Mouse (Mus musculus) midbrain, embryonic 15.5 days (tissue): ENCODE measurements around the gene Timd2. TPM values are rescaled to one million over a fixed set of nuclear protein-coding genes. Genes with fewer than 3 reads are reported as not detected.
"Not testable (repeated sequence)": the region's sequence is repeated elsewhere in the genome, so short reads cannot be mapped to it uniquely, and the experiment has no call there.

Source experiments
- ATAC-seq: fragments of 200-750 bp; cut with Nextera tagmentation; replicated peaks from 2 replicates; pipeline ENCODE4 v1.8.0; 2017; ENCODE audit warnings: moderate TSS enrichment
- H3K27ac ChIP-seq: fragments of 300-500 bp; sonication (generic); 2 replicates; pipeline ENCODE4 v1.5.1; 2015; ENCODE audit warnings: mild to moderate bottlenecking, inconsistent platforms
- H3K27me3 ChIP-seq: fragments of 300-500 bp; sonication (generic); replicated peaks from 2 replicates; pipeline ENCODE4 v1.6.1; 2015; ENCODE audit warnings: inconsistent platforms
- H3K36me3 ChIP-seq: fragments of 300-500 bp; sonication (generic); replicated peaks from 2 replicates; pipeline ENCODE4 v1.6.1; 2015; ENCODE audit warnings: inconsistent platforms
- H3K4me1 ChIP-seq: fragments of 300-500 bp; sonication (generic); 2 replicates; pipeline ENCODE4 v1.6.1; 2015; ENCODE audit warnings: inconsistent platforms
- H3K4me2 ChIP-seq: fragments of 300-500 bp; sonication (generic); 2 replicates; pipeline ENCODE4 v1.6.1; 2015; ENCODE audit warnings: inconsistent platforms, mild to moderate bottlenecking, moderate library complexity
- H3K4me3 ChIP-seq: fragments of 300-500 bp; sonication (generic); 2 replicates; pipeline ENCODE4 v1.5.1; 2015; ENCODE audit warnings: mild to moderate bottlenecking, inconsistent platforms
- H3K9ac ChIP-seq: fragments of 300-500 bp; sonication (generic); 2 replicates; pipeline ENCODE4 v1.6.1; 2015; ENCODE audit warnings: mild to moderate bottlenecking, inconsistent platforms
- H3K9me3 ChIP-seq: fragments of 300-500 bp; sonication (generic); 2 replicates; pipeline ENCODE4 v1.6.1; 2016; ENCODE audit warnings: inconsistent platforms
- WGBS: fragments of 180-500 bp; shearing (Covaris S2); methylation state at CpG from one replicate; pipeline ENCODE4 v1.1.7; 2015; ENCODE audit warnings: mixed read lengths; 5-methylcytosine and 5-hydroxymethylcytosine counted together
- polyA plus RNA-seq: library from polyadenylated mRNA; unstranded; fragments of >200 nt; fragmentation: Nextera tagmentation; extraction: Ambion mirVana; gene quantifications from 2 replicates; pipeline ENCODE4 v1.2.1, GENCODE M21; 2015

Timd2 gene
- 0.20 and 0.26 TPM in 2 replicates for polyA plus RNA-seq

DNA sequence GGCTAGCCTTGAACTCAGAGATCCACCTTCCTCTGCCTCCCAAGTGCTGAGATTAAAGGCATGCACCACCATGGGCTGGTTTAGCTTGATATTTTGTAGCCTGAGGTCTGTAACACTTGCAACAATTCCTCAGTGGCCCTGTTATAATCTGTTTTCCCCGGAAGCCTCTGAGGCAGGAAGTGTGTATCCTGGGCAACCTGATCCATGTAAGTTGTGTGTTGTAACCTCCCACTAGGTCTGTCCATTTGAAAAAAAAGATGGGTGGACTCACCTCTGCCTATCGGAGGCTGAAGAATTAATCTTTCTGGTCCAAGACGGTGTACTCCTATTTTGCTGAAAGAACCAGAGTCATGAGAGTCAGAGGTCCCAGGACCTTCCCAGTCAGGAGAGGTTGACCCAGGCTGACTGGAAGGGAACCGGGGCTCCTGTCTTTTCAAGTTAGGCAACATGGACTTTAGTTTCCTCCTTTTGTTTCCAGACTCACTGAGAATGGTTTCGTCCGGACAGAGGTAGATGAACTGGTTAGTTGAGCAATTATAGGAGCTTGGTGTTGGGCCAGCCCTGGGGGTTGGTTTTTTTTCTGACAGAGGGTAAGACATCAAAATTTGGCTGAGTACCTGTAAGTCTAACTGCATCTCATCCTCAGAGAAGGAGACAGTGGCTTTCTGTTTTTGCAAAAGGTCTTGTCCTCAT is at the start of gene Timd2:
Gene Timd2, minus strand, starts transcription at position 398 of the 693 bp plus-strand sequence.
- no peaks in the 10 kb centered on the region for H3K27me3 ChIP-seq
- no peaks in the 10 kb centered on the region for H3K9me3 ChIP-seq
- H3K27ac ChIP-seq = no peak within 1 kb of the TSS
- 81% methylated on average over 6 of the region's 6 CpGs for WGBS
- no peaks in the 10 kb centered on the region for H3K4me1 ChIP-seq
- ATAC-seq = no peak
- no peaks in the 10 kb centered on the region for H3K36me3 ChIP-seq
- no peak within 1 kb of the TSS for H3K9ac ChIP-seq
- no peak within 1 kb of the TSS for H3K4me3 ChIP-seq
- no peak within 1 kb of the TSS for H3K4me2 ChIP-seq

DNA sequence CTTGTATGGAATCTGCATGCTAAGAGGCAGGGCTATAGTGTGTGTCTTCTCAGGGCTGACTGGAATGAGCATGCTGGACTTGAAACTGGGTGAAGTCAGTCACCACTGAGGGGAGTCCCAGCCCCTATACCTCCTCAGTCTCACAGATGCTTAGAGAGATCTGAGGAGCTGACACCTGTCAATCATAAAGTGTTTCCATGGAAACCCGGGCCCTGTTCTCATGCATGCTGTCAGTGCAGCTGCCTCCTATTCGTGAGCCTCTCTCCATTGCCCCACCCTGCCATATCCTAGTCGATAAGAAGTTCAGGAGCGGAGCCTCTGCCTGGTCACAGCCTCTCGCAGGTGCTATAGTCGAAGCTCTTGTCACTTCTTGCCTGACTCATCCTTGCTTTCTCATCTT is 48.9 kb upstream of the Timd2 start:
- 86% methylated on average over 6 of the region's 6 CpGs for WGBS
- H3K9ac ChIP-seq, H3K9me3 ChIP-seq, H3K36me3 ChIP-seq, ATAC-seq, H3K4me1 ChIP-seq, H3K27me3 ChIP-seq, H3K4me3 ChIP-seq, H3K4me2 ChIP-seq, H3K27ac ChIP-seq: not testable (repeated sequence)

DNA sequence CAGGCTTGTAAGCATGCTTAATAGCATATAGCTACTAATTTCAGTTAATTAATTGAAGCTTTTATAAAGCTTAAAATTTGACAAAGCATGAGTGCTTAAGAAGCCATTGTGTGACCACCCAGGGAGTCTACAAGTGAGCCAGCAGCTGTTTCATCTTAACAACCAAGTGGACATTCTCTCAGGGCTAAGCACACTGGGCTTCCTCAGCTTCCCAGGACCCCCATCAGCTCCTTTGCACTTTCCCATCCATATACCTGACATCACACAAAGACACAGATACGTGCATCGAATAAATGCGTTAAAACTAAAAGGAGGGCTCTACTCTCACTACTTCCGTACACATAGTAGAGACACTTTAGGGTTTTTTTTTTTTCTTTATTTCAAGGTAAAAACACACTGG is 47.8 kb upstream of the Timd2 start:
- Histone ChIP-seq H3K27ac (no peak overlapping the region), H3K36me3 (no peaks in the 10 kb centered on the region), H3K4me2 (no peak overlapping the region), H3K9ac (no peak overlapping the region), H3K9me3 (no peaks in the 10 kb centered on the region), H3K4me3 (no peak overlapping the region), H3K27me3 (no peaks in the 10 kb centered on the region), H3K4me1 (no peaks in the 10 kb centered on the region)
- WGBS = 70% methylated on average over 4 of the region's 4 CpGs
- ATAC-seq = no peak

DNA sequence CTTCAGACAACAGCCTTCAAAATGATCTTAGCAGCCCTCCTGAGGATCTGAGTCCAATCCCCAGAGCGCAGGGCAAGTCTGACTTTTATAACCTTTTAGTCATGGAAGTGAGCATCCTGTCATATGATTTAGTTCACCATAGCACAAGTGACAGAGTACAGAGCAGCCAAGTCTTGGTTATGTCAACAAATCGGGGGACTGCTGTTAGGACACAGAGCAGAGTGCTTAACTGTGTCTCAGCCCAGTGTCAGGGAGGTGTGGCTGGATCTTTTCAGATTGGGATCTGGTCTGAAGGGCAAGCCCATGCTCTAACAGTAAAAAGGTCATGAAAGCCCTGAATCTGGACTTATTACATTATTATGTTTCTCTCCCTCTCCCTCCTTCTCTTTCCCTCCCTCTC is 46.8 kb upstream of the Timd2 start:
- Histone ChIP-seq H3K9me3 (no peaks in the 10 kb centered on the region), H3K4me1 (no peaks in the 10 kb centered on the region)
- 66% methylated on average over 2 of the region's 2 CpGs for WGBS

DNA sequence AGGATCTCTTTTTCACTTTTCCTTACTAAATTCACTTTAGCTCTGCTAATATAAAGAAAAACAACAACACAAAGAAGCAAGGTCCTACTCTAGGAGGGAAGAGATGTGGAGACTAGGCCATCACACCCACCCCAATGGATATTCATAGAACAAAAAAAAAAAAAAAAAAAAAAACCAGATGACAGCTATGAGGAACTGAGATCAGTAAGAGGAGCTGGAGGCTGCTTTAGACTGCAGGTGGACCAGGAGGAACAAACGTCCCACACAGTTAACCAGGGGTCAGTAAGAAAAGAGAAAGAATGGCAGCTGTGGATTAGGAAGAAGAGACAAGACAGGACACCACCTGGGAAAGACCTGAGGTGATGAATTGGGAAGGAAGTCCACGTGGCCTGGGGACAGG is 41.1 kb upstream of the Timd2 start:
- WGBS = 60% methylated on average over 2 of the region's 2 CpGs
- no peak for ATAC-seq
- Histone ChIP-seq H3K4me2 (no peak overlapping the region), H3K27ac (no peak overlapping the region), H3K4me3 (no peak overlapping the region), H3K27me3 (no peaks in the 10 kb centered on the region), H3K4me1 (no peaks in the 10 kb centered on the region), H3K9ac (no peak overlapping the region), H3K36me3 (no peaks in the 10 kb centered on the region), H3K9me3 (no peaks in the 10 kb centered on the region)

More for the DNA sequence above, 46.8 kb upstream of the Timd2 start:
- Histone ChIP-seq H3K27me3 (no peaks in the 10 kb centered on the region), H3K9ac (no peak overlapping the region), H3K4me3 (no peak overlapping the region), H3K36me3 (no peaks in the 10 kb centered on the region), H3K4me2 (no peak overlapping the region), H3K27ac (no peak overlapping the region)
- no peak for ATAC-seq

DNA sequence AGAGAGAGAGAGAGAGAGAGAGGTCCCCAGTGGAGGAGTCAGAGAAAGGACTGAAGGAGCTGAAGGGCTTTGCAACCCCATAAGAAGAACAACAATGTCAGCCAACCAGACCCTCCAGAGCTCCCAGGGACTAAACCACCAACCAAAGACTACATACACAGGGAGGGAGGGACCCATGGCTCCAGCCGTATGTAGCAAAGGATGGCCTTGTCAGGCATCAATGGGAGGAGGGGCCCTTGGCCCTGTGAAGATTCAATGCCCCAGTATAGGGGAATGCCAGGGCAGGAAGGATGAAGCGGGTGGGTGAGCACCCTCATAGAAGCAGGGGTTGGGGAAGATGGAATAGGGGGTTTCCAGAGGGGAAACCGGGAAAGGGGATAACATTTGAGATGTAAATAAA is 34.9 kb upstream of the Timd2 start:
- H3K4me2 ChIP-seq = no peak overlapping the region

DNA sequence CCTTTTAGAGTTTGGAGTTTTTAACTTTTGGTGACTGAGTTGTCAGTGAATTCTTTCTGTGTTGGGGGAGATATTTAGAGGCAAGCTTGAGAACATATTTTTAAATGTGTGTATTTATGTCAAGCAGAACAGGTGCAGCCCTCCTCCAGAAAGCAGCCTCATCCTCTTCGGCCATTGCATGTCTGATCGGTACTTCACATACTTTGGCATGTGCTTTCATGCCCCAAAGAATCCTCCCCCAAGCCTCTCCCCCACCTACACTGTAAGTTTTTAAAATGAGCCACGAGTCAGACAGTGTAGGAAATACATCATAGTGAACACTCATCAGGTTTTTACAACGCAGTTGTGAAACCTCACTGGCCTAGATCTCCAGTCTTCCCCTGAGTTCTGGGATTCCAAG is 34.0 kb upstream of the Timd2 start:
- H3K4me2 ChIP-seq = no peak overlapping the region
- WGBS = 89% methylated on average over 4 of the region's 4 CpGs

More for the DNA sequence above, 34.9 kb upstream of the Timd2 start:
- Histone ChIP-seq H3K9me3 (no peaks in the 10 kb centered on the region), H3K9ac (no peak overlapping the region), H3K36me3 (no peaks in the 10 kb centered on the region), H3K4me3 (no peak overlapping the region), H3K27me3 (no peaks in the 10 kb centered on the region), H3K27ac (no peak overlapping the region), H3K4me1 (no peaks in the 10 kb centered on the region)
- ATAC-seq = no peak
- WGBS = 85% methylated on average over 3 of the region's 3 CpGs

DNA sequence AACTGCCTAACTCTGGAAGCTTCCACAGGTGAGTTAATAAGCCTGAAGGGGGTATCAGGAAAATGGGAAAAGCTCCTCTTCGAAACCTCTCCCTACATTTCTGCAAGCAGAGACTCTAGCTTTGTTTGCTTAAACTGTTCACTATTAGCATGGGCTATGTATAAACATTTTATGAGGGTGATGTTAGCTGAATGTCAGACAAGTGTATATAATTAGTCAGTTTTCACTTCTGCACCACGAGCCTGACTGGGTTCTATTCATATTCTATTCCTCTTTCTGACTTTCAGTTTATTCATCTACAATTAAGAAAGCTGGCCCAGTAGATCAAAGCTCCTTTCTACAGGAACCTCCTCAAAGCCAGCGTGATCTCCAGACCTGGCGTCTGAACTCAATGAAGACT is 32.6 kb upstream of the Timd2 start:
- Histone ChIP-seq H3K27me3 (no peaks in the 10 kb centered on the region), H3K4me2 (no peak overlapping the region), H3K36me3 (no peaks in the 10 kb centered on the region), H3K27ac (no peak overlapping the region), H3K9ac (no peak overlapping the region), H3K4me3 (no peak overlapping the region), H3K4me1 (no peaks in the 10 kb centered on the region), H3K9me3 (no peaks in the 10 kb centered on the region)
- ATAC-seq = no peak
- whole genome bisulfite sequencing = 89% methylated on average over 4 of the region's 4 CpGs

More for the DNA sequence above, 34.0 kb upstream of the Timd2 start:
- ATAC-seq = no peak
- Histone ChIP-seq H3K36me3 (no peaks in the 10 kb centered on the region), H3K27ac (no peak overlapping the region), H3K9ac (no peak overlapping the region), H3K4me1 (no peaks in the 10 kb centered on the region), H3K27me3 (no peaks in the 10 kb centered on the region), H3K4me3 (no peak overlapping the region), H3K9me3 (no peaks in the 10 kb centered on the region)

DNA sequence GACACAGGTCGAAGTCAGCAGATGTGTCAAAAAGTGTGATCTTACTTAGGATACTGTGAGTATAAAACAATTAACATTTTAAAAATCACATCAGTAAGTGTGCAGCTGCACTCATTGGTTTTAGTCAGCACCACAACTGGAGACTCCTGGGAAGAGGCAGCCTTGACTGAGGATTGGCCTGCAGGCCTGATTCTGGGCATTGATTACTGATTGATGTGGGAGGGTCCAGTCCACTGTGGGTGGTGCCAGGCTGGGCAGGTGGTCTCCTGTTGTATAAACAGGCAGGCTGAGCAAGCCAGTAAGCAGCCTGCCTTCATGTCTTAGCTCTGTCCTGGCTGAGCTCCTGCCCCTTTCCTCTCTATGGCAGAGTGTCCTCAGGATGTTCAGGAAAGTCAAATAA is 28.2 kb upstream of the Timd2 start, which contains the start of gene Havcr1:
Gene Havcr1, plus strand, starts transcription at position 5 of the 400 bp plus-strand sequence.
- H3K9me3 ChIP-seq, H3K36me3 ChIP-seq, H3K9ac ChIP-seq, ATAC-seq, H3K4me1 ChIP-seq, H3K27me3 ChIP-seq, H3K4me2 ChIP-seq, H3K4me3 ChIP-seq, H3K27ac ChIP-seq: not testable (repeated sequence)
- WGBS = 95% methylated on average over 1 of the region's 1 CpGs

DNA sequence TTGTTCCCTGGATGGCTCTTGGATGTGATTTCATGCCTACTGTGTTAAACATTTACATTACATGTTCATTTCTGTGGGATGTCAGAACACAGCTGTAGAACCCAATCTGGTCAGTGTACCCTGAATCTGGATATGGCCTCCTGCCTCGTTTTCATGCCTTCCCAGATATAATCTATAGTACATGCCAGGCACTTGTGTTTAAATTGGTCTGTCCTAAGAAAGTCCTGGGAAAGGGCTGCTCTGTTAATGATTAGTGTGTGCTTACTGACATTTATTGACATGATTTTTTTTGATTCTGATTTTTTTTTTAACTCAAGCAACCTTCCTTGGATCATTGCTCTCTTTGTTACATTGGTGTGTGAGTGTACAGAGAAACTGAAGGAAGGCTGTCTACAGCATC is 27.8 kb upstream of the Timd2 start:
- 74% methylated on average over 1 of the region's 1 CpGs for WGBS
- Histone ChIP-seq H3K4me3 (no peak overlapping the region), H3K27me3 (no peaks in the 10 kb centered on the region), H3K4me1 (no peaks in the 10 kb centered on the region), H3K27ac (no peak overlapping the region), H3K4me2 (no peak overlapping the region), H3K9me3 (no peaks in the 10 kb centered on the region), H3K36me3 (no peaks in the 10 kb centered on the region), H3K9ac (no peak overlapping the region)
- no peak for ATAC-seq

DNA sequence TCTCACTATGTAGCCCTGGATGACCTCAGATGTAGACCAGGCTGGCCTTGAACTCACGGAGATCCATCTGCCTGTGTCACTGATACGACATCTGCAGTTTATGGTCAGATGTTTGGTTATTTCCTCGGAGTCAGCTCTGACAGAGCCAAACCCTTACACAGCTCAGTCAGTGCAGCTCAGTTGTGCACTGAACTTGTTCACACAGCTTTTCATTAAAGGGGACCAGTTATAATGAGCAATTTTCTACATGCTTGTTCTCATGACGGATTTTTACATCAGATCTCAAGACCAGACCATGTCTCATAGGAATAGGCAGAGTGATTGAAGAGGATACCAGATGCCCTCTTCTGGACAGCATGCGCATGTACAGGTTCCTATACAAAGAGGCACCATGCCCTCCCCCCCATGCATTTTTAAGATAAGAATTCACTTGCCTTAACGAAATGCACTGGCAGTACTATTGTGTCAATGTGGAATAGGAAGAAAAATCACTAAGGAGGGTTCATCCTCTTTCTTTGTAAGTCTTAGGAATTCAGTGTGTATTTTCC is 26.5 kb upstream of the Timd2 start:
- no peak overlapping the region for H3K9ac ChIP-seq
- no peaks in the 10 kb centered on the region for H3K27me3 ChIP-seq
- no peak overlapping the region for H3K27ac ChIP-seq
- WGBS = 58% methylated on average over 6 of the region's 6 CpGs
- H3K4me3 ChIP-seq = no peak overlapping the region
- H3K4me2 ChIP-seq = no peak overlapping the region
- H3K9me3 ChIP-seq = no peaks in the 10 kb centered on the region
- ATAC-seq = peak; percentile 62
- H3K4me1 ChIP-seq = no peaks in the 10 kb centered on the region
- H3K36me3 ChIP-seq = no peaks in the 10 kb centered on the region

DNA sequence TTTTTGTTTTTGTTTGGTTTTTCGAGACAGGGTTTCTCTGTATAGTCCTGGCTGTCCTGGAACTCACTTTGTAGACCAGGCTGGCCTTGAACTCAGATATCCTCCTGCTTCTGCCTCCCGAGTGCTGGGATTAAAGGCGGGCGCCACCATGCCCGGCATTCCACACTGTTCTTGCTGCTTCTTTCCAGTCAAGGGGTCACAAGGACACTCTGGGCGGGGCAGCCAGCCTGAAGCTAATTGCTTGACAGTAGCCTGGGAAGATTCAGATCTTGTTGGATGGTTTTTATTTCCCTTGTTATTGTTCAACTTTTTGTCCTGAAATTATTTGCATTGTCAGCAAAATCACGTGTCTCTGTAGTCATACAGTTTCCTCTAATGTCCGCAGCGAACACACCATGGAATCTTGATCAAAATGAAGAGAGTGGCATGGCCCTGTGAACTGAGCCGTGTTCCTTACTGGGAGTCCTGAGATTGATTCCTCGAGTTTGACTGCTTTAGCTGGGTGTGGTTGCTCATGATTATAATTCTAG is 24.7 kb upstream of the Timd2 start:
- ATAC-seq = no peak
- no peak overlapping the region for H3K4me3 ChIP-seq
- no peaks in the 10 kb centered on the region for H3K9me3 ChIP-seq
- no peaks in the 10 kb centered on the region for H3K4me1 ChIP-seq
- H3K27me3 ChIP-seq = no peaks in the 10 kb centered on the region
- WGBS = 86% methylated on average over 11 of the region's 11 CpGs
- H3K27ac ChIP-seq = no peak overlapping the region
- H3K4me2 ChIP-seq = no peak overlapping the region
- H3K36me3 ChIP-seq = no peaks in the 10 kb centered on the region
- H3K9ac ChIP-seq = no peak overlapping the region

DNA sequence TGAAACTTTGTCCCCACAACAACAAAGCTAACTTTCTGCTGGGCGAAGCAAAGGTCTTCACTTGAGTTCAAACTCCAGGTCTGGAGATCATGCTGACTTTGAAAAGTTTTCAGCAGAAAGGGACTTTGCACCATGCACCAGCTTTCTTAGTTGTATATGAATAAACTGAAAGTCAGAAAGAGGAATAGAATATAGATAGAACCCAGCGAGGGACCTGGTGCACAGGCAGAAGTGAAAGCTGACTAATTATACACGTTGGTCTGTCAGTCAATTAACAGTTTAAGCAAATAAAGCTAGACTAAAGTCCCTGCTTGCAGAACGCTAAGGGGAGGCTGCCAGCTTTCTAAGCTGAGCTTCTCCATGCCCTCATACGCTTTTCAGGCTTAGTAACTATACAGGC is 8.0 kb downstream of the Timd2 start:
- H3K9ac ChIP-seq = no peak overlapping the region
- H3K27ac ChIP-seq = no peak overlapping the region
- no peak overlapping the region for H3K4me3 ChIP-seq
- no peak overlapping the region for H3K4me2 ChIP-seq
- H3K4me1 ChIP-seq = no peaks in the 10 kb centered on the region
- no peaks in the 10 kb centered on the region for H3K27me3 ChIP-seq
- WGBS = 85% methylated on average over 5 of the region's 5 CpGs
- H3K36me3 ChIP-seq = no peaks in the 10 kb centered on the region
- no peaks in the 10 kb centered on the region for H3K9me3 ChIP-seq
- ATAC-seq = no peak
